Mouse (Mus musculus) heart, postnatal 4 days (tissue): Measurements from ENCODE around the gene Hbp1. TPM values are rescaled to one million over a fixed set of nuclear protein-coding genes. Genes with fewer than 3 reads are reported as not detected.

ENCODE experiments used
- DNase-seq: peaks from one replicate; pipeline ENCODE4 v3.0.0; 2021
- total RNA-seq, 2 experiments: library from RNA; stranded (reverse); gene quantifications; 2 replicates each; pipeline ENCODE4 v1.2.3; 2021

The Hbp1 gene
- total RNA-seq = 10 to 100 TPM; 65.5 to 66.2 TPM

DNA sequence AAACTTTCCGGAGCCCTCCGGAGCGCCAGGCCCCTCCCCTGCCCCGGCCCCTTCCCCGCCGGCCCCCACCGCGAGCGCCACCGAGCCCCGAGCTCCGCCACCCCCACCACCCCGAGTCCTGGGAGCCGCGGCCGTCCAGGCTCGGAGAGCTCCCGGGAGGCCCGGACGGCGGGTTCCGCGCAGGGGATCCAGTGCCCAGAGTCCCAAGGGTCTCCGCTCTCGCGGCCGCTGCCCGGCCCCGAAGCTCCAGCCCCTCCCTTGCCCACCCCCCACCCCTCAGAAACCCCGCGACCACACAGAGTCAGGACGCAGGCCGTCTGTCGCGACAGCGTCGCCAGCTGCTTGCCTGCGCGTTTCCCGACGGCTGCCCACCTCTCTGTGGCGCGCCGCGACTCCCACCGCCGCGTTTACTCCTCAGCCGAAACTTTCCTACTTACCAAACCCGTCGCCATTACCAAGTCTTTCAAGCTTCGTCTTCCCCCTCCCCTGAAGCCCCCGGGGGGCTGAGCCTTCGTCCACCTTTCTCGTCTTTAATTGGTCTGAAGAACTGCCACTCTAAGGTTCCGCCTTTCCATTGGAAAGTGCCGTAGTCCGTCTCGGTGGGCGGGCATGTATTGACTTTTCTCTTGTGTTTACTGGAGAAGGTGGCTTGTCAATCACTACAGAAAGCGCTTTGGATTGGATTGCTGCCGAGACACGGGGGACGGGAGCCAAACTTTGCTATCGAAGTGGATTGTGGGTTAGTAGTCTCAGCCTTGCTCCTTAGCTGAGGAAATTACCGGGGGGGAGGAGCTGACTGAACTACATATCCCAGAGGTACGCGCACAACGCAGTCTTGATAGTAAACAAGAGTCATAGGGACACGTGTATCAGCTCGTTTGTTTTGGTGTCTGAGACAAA lies at the start of gene Hbp1:
Gene Hbp1 (minus strand): TSS at position 777 of the 900 bp plus-strand sequence.
- DNase-seq = peak; percentile 99

DNA sequence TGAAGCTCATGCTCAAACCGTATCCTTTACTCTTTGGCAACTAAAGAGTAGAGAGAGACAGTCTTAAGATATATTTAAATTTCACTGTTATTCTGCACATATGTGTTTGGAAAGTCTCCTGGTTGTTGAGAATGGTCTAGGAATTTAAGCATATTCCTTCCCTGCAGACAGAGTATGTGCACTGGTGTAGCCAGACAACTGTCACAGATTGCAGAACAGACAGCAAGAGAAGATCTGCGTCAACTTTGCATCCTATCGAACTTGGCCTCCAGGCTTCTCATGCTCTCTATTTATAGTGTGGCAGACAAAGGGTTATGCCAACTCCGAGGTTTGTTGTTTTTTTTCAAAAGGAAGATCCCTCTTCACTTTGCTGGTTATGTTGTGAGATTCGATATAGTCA lies 48.4 kb upstream of the Hbp1 start:
- DNase-seq = no peak

DNA sequence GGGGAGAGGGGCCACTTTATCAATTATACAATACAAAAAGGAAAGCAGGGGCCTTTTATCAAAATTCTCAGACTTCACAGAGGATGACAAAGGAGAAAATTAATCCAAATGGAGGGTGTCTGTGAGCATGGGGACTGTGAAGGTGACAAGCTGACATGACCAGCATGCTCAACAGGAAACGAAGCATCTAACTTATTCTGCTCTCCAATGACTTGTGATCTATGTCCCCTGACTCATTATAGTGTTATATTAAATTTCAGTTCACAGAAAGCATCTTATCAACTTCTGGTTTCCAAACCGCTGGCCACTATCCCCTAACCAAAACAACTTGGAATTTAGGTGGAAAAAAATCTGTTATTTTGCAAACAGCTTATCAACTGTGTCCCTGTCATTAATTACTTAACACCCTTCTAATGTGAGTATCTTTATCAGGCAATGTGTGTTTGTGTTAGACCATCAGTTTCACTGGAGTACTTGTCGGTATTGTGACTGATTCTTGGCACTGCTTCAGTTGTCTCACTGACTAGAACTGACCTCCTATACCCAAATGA lies 47.1 kb upstream of the Hbp1 start:
- no peak for DNase-seq

DNA sequence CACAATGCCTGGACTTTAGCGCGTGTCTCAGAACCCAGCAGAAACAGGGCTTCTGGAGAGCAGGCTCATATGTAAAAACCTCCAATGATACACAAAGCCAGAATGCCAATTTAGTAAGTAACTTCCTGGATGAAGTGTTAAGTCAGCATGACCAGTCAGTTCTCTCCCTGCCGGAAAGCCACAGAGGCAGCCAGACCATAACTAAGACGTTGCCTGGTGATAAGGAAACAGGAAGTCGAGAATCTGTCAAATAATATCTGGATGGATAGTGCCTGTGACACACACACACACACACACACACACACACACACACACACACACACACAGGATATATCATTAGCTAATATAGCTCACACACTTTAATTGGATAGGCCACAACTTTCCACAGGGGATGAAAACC lies 46.5 kb upstream of the Hbp1 start:
- DNase-seq = no peak

DNA sequence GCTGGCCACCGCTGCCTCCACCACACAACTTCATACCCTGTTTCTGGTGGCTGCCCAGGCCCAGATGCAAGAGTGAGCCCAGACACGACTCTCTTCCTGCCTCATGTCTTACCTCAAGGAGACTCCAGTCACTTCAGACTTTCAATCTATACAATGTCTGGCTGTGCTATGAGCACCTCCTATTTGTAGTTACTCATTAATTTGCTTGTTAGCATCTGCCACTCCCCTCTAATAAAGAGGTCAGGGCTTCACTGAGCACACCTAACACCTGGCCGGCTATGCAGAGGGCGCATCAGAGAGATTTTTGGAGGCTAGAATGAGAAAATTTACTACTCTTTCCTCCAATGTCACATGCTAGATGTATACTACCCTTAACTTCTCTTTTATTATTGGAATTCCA lies 40.2 kb upstream of the Hbp1 start:
- DNase-seq = no peak

DNA sequence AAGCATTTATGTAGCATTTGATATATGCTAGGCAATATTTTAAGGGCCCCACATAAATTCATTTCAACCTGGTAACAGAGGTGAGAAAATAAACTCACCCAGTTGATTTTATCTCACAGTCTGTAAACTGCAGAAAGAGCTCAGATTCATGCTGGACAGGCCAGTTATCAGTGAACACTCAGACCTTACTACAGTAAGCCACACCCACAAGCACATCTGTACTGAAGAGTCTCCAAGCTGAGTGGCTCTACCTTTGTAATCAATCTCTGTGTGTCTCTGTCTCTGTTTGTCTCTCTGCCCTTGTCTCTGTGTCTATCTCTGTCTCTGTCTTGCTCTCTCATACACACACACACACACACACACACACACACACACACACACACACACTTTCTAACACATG lies 39.4 kb upstream of the Hbp1 start:
- no peak for DNase-seq

DNA sequence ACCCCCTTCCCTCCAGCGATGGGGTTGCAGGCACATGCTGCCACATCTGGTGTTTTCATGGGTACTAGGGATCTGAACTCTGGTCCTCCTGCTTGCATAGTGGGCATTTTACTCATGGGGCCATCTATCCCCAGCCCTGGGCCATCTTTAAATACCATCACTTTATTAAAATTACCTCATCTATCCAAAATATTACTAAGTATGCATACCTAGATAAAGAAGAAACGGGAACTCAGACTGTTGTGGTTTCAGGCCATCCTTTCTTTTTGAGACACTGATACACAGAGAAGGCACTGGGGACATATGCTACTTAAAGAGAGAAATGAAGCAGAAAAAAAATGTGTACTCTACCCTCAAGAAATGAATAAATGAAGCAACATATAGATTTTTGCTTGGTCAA lies 36.1 kb upstream of the Hbp1 start:
- DNase-seq = no peak

DNA sequence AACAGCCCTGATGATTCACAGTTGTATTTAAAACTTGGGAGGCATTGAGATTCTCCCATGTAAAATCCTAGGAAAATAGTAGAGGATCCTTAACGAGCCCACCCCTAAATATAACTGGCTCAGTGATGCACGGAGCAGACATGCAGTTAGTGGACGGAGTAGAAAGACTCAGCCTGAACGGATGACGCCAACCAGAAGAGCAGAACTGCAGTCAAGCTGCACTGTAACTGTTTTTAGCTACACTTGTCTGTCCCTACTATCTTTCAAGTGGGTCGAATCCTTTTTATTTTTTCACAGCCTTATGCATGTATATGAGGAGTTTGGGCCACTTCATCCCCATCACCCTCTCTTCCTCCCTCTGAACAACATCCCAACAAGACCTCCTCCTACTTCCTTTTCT lies 35.4 kb upstream of the Hbp1 start:
- no peak for DNase-seq

DNA sequence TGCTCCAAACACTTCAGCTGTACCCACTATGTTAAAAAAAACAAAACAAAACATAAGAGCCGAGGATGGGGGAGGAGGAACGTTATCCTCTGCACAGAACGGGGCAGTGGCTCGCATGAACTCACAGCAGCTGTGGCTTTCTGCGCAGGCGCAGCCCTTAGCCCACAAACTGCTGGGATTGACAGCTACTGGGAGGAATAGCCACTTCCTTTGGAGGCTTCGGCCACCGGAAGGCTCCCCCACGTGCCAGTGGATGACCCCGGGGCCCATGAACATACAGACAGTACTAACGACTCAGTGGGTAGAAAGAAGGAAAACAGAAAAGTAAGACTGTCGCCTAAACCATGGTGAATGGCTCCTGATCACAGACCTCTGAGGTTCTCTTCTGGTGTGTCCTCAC lies 34.3 kb upstream of the Hbp1 start:
- DNase-seq = peak; percentile 17

DNA sequence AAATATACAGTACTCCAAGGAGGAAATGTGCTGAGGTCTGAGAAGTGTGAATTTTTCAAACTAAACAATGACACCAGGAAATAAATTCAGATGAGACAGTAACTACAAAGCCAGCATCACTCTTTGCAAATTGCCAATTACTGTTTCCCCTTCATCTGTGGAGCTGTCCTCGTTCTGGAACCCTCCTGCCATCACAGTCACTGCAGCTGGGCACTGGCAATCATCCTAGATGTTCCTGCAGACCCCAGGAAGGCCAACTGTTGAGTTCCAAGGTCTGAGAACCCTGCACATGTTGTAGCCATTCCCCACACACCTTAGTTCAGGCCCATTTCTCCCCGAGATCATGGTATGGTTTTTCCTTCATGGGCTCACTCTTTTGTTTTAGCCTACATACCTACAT lies 33.9 kb upstream of the Hbp1 start:
- DNase-seq = no peak

DNA sequence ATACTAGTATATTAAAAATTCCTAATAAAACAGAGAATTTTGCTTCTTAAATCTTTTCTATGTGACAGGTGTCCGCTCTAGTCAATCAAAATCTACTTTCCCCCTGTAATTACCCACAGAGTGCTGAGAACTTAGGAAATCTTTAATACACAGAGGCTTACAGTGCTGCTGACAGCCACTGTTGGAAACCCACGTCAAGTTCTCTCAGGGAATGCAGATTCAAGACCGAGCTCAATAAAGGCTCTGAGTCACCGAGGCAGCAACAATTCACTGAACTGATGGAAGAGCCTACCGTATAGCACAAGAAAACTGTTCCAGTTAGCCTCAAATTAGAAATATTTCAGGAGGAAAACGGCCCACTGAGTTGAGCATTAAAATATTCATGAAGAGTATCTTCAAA lies 33.4 kb upstream of the Hbp1 start:
- no peak for DNase-seq

DNA sequence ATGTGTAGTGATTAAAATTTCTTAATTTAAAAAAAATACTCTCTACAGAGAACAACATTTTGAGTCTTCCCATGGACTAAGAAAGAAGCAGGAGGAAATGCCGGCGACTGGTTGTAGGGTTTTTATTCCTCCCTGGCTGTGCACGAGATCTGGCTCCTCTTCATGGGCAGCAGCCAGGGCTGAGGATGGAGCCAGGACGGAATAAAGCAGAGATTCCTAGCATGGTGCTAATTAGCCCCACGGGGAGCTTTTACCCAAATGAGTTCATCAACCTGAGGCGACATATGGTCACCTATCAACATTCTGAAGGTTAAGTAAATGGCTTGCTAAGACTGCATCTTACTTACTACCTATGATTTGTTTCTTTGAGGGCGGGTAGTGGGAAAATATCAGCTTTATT lies 32.9 kb upstream of the Hbp1 start:
- DNase-seq = no peak

DNA sequence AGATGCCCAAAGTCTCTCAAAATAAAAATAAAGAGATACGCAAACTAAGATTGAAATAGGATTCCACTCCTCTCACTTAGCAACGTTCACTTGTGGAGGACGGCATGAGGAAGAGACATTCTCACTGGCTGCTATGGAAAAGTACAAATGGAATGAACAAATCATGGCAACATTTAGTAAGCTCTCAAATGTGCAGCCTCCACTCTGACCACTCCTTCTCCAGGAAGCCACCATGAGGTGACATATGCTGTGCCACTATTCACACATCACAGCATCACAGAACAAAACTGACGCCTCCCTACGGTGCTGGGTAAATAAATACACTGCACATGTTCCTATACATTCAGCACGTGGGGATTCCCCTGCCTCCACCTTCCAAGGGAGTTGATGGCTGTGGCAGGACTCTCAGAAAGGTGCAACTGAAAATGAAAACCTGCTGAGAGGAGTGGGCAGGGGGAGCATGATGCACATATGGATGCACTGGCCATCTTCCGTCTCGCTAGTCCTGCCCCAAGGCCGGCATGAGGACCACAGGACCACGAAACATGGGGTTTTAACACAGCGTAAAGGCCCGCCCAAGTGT lies 27.4 kb upstream of the Hbp1 start:
- no peak for DNase-seq

DNA sequence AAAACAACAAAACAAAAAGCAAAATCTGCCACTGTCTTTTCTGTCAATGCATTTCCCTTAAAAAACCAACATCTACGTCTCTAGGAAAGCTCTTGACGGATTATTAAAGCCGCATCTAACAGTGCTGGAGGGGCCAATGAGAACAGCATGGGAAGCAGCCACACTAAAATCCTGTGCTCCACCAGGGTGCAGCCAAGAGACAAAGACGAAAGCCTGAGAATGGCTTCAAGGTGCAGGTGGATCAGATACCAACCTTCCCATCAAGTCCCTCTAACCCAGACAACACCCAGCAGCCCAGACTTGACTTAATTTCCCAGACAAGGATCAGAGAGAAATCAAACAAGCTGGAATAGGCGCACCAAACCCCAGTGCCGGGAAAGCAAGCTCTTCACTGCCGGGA lies 26.2 kb upstream of the Hbp1 start:
- peak; percentile 37 for DNase-seq

DNA sequence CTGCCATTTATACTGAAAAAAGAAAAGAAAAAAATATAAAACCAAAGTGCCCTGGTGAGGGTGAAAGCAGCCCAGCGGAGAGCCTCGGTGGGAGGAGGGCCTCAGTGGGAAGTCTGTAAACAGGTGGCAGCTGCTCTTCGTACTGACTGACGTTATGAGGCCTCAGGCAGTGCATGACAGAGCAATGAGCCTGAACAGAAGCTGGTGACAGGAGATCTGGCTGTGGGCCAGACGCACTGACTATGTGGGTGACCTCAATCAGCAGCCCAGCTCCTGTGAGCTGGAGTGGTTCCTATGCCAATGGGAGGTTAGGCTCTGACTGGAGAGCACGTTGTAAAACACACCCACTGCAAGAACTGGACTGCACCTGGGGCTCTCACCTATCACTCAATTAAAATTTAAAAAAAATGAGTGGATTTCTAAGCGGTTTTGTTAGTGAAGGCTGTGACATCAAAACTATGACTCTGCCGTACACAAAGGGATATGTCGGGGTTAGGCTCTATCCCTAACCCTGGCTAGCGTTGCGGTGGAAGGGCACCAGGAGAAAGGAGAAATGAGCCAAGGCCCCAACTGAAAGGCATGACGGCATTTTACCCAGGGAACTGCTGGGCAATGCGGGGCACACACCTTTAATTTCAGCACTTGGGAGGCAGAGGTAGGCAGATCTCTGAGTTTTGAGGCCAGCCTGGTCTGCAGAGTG lies 23.3 kb upstream of the Hbp1 start:
- DNase-seq = peak; percentile 92

DNA sequence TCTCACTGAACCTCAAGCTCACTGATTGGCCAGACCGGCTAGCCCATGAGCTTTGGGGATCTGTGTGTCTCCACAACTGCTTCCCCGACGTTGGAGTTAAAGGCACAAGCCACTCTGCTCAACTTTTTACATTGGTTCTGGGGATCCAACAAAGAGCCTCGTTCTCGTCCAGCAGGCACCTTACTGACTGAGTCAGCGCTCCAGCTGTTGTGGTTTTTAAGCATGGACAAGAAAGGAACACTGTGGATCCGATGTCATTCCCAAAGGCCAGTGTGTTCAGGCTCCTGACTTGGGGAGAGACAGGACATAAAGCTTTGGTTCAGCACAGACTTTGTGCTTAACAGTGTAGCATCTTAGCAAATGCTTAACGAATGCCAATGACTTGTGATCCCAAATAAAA lies 21.2 kb upstream of the Hbp1 start:
- no peak for DNase-seq

DNA sequence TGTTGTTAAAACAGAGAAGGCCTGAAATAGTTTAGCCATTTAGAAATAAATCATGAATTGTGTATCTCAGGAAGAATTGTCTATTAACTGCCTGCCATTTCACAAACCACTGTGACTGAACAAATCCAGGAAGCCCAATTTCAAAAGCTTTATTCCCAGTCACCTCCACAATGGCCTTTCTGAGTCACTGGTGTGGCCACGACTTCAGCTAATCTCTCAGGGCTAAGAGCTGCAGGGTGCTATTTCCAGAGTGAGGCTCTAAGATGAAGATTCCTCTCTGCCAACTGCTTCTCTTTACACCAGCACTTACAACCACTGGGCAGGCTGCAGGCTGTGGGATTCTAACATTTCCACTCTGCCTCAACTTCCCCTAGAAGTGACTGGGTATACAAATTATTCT lies 18.8 kb upstream of the Hbp1 start:
- peak; percentile 10 for DNase-seq

DNA sequence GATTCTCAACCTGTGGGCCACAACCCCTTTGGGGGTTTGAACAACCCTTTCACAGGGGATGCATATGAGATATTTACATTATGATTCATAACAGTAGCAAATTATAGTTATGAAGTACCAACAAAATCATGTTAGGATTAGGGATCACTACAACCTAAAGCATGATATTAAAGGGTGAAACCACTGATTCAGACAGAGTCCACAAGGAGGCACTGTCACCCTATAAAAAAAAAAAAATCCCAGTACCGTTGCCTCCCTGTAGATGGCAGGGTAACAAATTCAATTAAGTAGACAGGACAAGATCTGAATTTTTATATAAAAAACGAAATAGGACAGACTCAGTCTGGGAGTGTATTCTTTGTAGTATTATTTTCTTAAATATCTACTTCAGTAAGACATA lies 17.2 kb upstream of the Hbp1 start:
- peak; percentile 47 for DNase-seq

DNA sequence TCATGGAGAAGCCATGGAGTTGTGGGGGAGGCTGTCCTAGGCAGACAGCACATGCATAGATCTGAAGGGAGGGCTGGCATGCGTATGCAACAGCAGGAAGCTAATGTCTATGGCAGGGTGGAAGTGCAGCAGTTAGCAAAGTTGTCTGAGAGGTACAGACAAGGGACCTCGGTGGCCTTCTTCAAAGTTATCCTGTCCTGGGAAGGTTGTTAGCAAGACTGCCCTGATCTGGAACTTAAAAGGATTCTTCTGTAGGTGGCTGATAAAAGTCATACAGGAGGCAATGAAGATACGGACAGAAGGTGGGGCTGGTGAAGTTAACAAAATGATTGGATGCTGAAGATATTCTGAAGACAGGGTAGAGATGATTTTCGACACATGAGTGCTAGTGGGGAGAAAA lies 16.1 kb upstream of the Hbp1 start:
- no peak for DNase-seq

DNA sequence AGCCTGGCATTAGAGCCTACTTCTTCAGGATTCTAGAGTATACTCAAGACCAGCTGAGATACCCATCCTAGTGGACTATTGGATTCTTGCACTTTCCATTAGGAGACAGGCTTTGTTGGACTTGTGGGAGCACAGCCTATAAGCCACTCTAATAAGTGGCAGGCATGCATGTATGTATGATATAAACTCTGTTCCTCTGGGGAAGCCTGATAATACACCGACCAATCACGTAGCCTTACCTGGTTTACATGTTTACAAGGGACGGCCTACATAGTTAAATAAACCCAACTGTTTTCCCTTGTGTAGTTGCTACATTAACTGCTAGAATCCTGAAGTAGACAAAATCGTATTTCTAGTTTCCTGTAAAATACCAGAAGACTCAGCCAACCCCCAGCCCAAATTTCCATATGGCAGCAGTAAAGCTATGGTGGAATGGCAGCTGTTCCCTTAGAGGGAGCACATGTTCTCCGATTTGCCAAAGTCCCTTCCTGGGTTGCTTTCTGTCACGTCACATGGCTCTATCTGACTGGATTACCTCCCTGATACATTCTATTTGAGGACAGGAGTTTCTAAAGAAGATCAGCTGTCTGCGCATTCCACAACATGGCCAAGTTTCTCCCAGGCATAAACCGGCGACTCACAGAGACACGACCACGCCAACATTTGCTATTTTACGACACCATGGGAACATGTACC lies 15.3 kb upstream of the Hbp1 start:
- no peak for DNase-seq

DNA sequence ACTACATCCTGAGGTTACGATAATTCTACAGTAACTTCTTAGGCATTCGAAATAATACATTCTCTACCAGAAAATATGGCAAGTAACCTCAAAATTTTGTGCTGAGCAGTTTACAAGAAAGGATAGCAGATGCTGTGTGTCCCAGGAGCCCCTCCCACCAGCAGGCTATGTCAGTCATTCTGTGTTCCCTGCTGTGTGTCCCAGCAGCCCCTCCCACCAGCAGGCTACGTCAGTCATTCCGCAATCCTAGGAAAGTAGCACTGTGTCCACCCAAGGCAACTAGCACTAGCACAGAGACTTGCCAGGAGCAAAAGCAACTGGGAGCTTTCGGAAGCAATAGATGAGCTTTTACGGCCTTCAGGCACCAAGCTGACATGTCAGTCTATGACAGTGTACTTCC lies 13.7 kb upstream of the Hbp1 start:
- DNase-seq = no peak

DNA sequence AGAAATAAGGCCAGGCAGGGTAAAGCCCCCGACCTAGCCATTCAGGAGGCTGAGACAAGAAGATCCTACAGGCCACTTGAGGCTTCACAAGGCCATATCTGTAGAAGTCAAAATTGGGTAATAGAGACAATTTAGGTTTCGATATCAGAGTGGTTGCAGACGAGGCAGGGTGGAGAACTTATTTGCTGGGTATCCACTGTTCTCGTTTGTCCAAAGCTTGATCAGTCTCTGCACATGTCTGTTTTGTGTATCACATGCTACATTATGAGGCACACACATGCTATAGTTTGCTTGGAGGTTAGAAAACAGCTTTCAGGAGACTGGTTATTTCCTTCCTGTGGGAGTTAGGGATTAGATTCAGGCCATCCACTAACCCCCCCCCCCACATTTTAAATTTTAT lies 5.5 kb upstream of the Hbp1 start:
- no peak for DNase-seq

DNA sequence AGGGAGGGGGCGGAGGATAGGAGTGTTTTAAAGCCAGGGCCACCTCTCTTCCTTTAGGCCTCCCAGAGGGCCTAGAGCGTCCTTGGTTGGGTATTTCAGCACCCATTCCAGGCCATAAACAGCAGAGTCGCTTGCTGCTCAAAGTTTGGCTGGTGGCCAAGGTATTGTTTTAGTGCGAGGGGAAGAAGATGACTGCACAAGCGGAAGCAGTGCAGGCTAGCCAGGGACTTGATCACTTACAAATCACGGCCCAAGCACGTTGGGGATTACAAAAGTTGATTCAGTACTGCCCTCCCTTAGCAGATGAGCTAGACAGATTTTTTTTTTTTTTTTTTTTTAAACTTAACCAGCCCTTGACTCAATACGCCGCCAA lies 310 bp upstream of the Hbp1 start:
- DNase-seq = peak; percentile 89
